Mouse (Mus musculus): ENCODE data around the gene Rgs7.

GRCm38 (mm10) chr1:175025781-175026309 lies 466.5 kb downstream of the Rgs7 start:
- TF ChIP-seq CTCF (IDR thresholded peaks at IDR 0.05; ENCODE audit: low read depth, low read length) (no peak), POLR2A (IDR thresholded peaks at IDR 0.05; ENCODE audit: insufficient read depth, low read length) (no peak), EP300 (IDR thresholded peaks at IDR 0.05; ENCODE audit: insufficient read depth, low read depth, low read length) (no peak)
